Mouse (Mus musculus) midbrain, embryonic 13.5 days (tissue): ENCODE data around the gene Ccnd1. TPM values are rescaled to one million over a fixed set of nuclear protein-coding genes. Genes with fewer than 3 reads are reported as not detected.
"Not testable (repeated sequence)": the region's sequence is repeated elsewhere in the genome, so short reads cannot be mapped to it uniquely, and the experiment has no call there.

Experiments used
- ATAC-seq: fragments of 200-750 bp; cut with Nextera tagmentation; 2 replicates; pipeline ENCODE4 v1.8.0; 2017; ENCODE audit warnings: mild to moderate bottlenecking, moderate TSS enrichment, moderate library complexity
- H3K27ac ChIP-seq: fragments of 300-500 bp; sonication (generic); 2 replicates; pipeline ENCODE4 v1.5.1; 2015; ENCODE audit warnings: inconsistent platforms, mild to moderate bottlenecking, moderate library complexity
- H3K27me3 ChIP-seq: fragments of 300-500 bp; sonication (generic); 2 replicates; pipeline ENCODE4 v1.6.1; 2015; ENCODE audit warnings: mild to moderate bottlenecking, inconsistent platforms
- H3K36me3 ChIP-seq: fragments of 300-500 bp; sonication (generic); 2 replicates; pipeline ENCODE4 v1.6.1; 2015; ENCODE audit warnings: mild to moderate bottlenecking, inconsistent platforms
- H3K4me1 ChIP-seq: fragments of 300-500 bp; sonication (generic); replicated peaks from 2 replicates; pipeline ENCODE4 v1.6.1; 2015; ENCODE audit warnings: inconsistent platforms
- H3K4me2 ChIP-seq: fragments of 300-500 bp; sonication (generic); replicated peaks from 2 replicates; pipeline ENCODE4 v1.6.1; 2015; ENCODE audit warnings: moderate library complexity, mild to moderate bottlenecking, inconsistent platforms
- H3K4me3 ChIP-seq: fragments of 300-500 bp; sonication (generic); replicated peaks from 2 replicates; pipeline ENCODE4 v1.5.1; 2015; ENCODE audit warnings: mild to moderate bottlenecking, inconsistent platforms
- H3K9ac ChIP-seq: fragments of 300-500 bp; sonication (generic); replicated peaks from 2 replicates; pipeline ENCODE4 v1.6.1; 2015; ENCODE audit warnings: mild to moderate bottlenecking, inconsistent platforms
- H3K9me3 ChIP-seq: fragments of 300-500 bp; sonication (generic); 2 replicates; pipeline ENCODE4 v1.6.1; 2016; ENCODE audit warnings: mild to moderate bottlenecking, inconsistent platforms
- WGBS: fragments of 180-500 bp; shearing (Covaris S2); methylation state at CpG from one replicate; pipeline ENCODE4 v1.1.7; 2015; 5-methylcytosine and 5-hydroxymethylcytosine counted together
- polyA plus RNA-seq: library from polyadenylated mRNA; unstranded; fragments of >200 nt; fragmentation: Nextera tagmentation; extraction: Ambion mirVana; gene quantifications from 2 replicates; pipeline ENCODE4 v1.2.1, GENCODE M21; 2015

The Ccnd1 gene
- polyA plus RNA-seq, 1 experiment from 2014 or later = 143 TPM

DNA sequence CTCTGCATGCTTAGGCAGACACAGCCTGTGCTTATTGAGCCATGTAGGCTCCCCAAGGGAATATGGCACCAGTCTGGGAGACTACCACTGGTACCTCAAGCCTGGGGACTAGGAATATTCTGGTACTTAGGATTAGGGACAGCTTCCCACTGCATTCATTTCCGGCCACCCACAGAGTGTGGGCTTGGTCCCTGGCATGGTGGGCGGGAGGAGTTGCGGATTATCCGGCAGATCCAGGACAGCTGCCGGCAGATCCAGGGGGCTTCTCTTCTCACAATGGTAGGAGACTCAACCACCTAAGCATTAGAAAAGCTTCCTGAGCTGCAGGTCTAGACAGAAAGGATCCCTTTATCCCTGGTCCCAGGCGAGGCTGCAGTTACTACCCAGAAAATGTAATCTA, 41.2 kb downstream of the Ccnd1 start:
- no peaks in the 10 kb centered on the region; the same call in 1 of the 2 replicates for H3K36me3 ChIP-seq
- H3K4me1 ChIP-seq = peaks cover 48% of the 10 kb centered on the region
- no peak for ATAC-seq
- H3K4me2 ChIP-seq = peak overlapping the region; percentile 94
- no peak overlapping the region for H3K27ac ChIP-seq
- peak overlapping the region; percentile 51 for H3K4me3 ChIP-seq
- H3K9ac ChIP-seq = peak overlapping the region; percentile 69
- H3K9me3 ChIP-seq = no peaks in the 10 kb centered on the region
- peaks cover 41% of the 10 kb centered on the region for H3K27me3 ChIP-seq
- 8% methylated on average over 6 of the region's 6 CpGs for WGBS

DNA sequence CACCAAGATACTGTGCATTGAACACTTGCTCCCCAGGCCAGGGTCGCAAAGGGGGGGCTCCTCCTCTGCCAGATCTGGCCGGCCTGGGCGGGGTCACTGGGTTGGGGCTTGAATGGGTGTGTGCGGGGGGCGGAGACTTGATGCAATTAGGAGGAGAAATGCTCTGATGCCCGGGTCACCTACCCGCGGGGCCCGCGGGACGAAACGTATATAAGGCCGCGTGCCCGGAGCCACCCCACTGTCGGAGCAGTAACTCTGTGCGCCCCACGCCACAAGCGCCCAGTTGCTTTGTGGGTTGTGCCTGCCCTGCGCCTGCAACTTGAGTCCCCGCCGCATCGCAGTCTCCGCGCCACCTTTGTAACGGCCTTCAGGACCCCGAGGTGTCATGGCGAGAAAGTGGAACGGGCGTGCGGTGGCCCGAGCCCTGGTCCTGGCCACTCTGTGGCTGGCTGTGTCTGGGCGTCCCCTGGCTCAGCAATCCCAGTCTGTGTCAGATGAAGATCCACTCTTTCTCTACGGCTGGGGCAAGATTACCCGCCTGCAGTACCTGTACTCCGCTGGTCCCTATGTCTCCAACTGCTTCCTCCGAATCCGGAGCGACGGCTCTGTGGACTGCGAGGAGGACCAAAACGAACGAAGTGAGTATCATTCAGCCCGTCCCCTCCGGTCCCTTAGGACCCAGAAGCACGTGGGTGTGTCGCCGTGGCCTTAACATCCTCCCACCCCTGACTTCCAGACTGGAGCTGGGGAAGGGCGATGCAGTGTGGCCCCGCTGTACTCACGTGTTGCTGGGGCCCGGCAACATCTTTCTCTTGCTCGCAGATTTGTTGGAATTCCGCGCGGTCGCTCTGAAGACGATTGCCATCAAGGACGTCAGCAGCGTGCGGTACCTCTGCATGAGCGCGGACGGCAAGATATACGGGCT, 43.2 kb downstream of the Ccnd1 start, which contains the start of gene Fgf15:
Fgf15 (plus strand) TSS at position 238 of the 925 bp plus-strand sequence.
- H3K27ac ChIP-seq = peak within 1 kb of the TSS; percentile 75
- no peaks in the 10 kb centered on the region for H3K9me3 ChIP-seq
- peak; percentile 39 for ATAC-seq
- H3K36me3 ChIP-seq = no peaks in the 10 kb centered on the region; the same call in 1 of the 2 replicates
- peaks cover 48% of the 10 kb centered on the region for H3K27me3 ChIP-seq
- peaks cover 48% of the 10 kb centered on the region for H3K4me1 ChIP-seq
- WGBS = under 1% methylated on average over 65 of the region's 65 CpGs
- H3K4me2 ChIP-seq = peak within 1 kb of the TSS; percentile 94
- H3K4me3 ChIP-seq = peak within 1 kb of the TSS; percentile 51
- peak within 1 kb of the TSS; percentile 69 for H3K9ac ChIP-seq

- no peaks in the 10 kb centered on the region; the same call in 1 of the 2 replicates for H3K36me3 ChIP-seq
- no peaks in the 10 kb centered on the region for H3K9me3 ChIP-seq
- peak overlapping the region; percentile 51 for H3K4me3 ChIP-seq
- peaks cover 48% of the 10 kb centered on the region for H3K27me3 ChIP-seq
- H3K4me2 ChIP-seq = peak overlapping the region; percentile 94
- peak overlapping the region; percentile 69 for H3K9ac ChIP-seq
- H3K4me1 ChIP-seq = peaks cover 48% of the 10 kb centered on the region
- WGBS = under 1% methylated on average over 33 of the region's 37 CpGs
- ATAC-seq = peak; percentile 75
- H3K27ac ChIP-seq = peak overlapping the region; percentile 75
Observed at GRCm38 (mm10) chr7:144895305-144896111, 44.2 kb downstream of the Ccnd1 start.

GRCm38 (mm10) chr7:144894706-144895105, 45.0 kb downstream of the Ccnd1 start:
- ATAC-seq = no peak

DNA sequence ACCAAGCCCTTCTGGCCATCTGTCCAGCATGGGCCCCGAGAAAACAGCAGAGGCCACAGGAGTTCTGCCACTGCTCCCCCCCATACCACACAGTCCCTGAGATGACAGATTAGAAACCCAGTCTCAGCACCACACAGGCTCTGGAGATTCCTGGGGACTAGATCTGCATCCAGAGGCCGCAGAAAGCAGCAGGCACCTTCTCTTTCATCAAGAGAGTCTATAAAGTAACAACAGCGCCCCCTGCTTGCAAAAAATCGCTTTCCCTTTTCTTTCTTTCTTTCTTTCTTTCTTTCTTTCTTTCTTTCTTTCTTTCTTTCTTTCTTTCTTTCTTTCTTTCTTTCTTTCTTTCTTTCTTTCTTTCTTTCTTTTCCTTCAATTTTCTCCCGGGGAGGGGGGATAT, 45.5 kb downstream of the Ccnd1 start:
- Histone ChIP-seq H3K27me3 (peaks cover 52% of the 10 kb centered on the region), H3K4me1 (peaks cover 45% of the 10 kb centered on the region), H3K9ac (no peak overlapping the region), H3K9me3 (no peaks in the 10 kb centered on the region), H3K27ac (no peak overlapping the region), H3K4me2 (no peak overlapping the region; the same call in 1 of the 2 replicates), H3K36me3 (no peaks in the 10 kb centered on the region), H3K4me3 (no peak overlapping the region)
- ATAC-seq = no peak
- 2% methylated on average over 5 of the region's 5 CpGs for WGBS

More at GRCm38 (mm10) chr7:144894706-144895105, 45.0 kb downstream of the Ccnd1 start:
- Histone ChIP-seq H3K27me3 (peaks cover 52% of the 10 kb centered on the region), H3K36me3 (no peaks in the 10 kb centered on the region; the same call in 1 of the 2 replicates), H3K4me3 (peak overlapping the region; percentile 51), H3K9ac (0 out of 2 replicates have a peak overlapping the region, but pooled peaks have one; percentile 69), H3K4me1 (peaks cover 48% of the 10 kb centered on the region), H3K27ac (peak overlapping the region; percentile 75), H3K9me3 (no peaks in the 10 kb centered on the region), H3K4me2 (peak overlapping the region; percentile 94)
- WGBS = 6% methylated on average over 4 of the region's 4 CpGs

DNA sequence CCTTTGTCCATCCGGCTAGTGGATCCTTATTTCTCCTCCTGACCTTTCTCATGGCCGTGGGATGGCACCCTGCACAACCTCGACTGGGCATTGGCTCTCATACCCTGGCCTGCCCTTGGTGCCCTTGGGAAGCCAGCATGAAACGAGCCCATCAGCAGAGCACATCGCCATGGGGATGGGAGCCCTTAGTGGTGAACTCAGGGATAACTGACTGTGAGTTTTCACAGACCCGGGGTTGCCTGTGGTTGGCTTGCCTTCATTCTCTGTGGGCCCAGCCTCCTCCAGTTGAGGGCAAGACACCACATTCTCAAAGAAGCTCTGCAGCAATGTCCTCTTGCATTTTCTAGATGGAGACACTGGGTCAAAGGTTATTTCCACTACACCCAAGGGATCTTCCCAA, 47.4 kb downstream of the Ccnd1 start:
- no peak overlapping the region for H3K4me3 ChIP-seq
- no peak overlapping the region for H3K4me2 ChIP-seq
- H3K9ac ChIP-seq = no peak overlapping the region
- no peak for ATAC-seq
- H3K36me3 ChIP-seq = no peaks in the 10 kb centered on the region
- peaks cover 35% of the 10 kb centered on the region for H3K4me1 ChIP-seq
- no peak overlapping the region for H3K27ac ChIP-seq
- peaks cover 38% of the 10 kb centered on the region for H3K27me3 ChIP-seq
- 45% methylated on average over 6 of the region's 6 CpGs for WGBS
- H3K9me3 ChIP-seq = no peaks in the 10 kb centered on the region

- H3K27me3 ChIP-seq = peaks cover 34% of the 10 kb centered on the region
- 90% methylated on average over 2 of the region's 2 CpGs for WGBS
- H3K36me3 ChIP-seq = no peaks in the 10 kb centered on the region
- no peak overlapping the region for H3K4me3 ChIP-seq
- H3K9ac ChIP-seq = no peak overlapping the region
- ATAC-seq = no peak
- H3K9me3 ChIP-seq = no peaks in the 10 kb centered on the region
- H3K4me2 ChIP-seq = no peak overlapping the region
- H3K27ac ChIP-seq = no peak overlapping the region
- H3K4me1 ChIP-seq = peaks cover 30% of the 10 kb centered on the region
Observed at GRCm38 (mm10) chr7:144891863-144892262, 47.9 kb downstream of the Ccnd1 start.

DNA sequence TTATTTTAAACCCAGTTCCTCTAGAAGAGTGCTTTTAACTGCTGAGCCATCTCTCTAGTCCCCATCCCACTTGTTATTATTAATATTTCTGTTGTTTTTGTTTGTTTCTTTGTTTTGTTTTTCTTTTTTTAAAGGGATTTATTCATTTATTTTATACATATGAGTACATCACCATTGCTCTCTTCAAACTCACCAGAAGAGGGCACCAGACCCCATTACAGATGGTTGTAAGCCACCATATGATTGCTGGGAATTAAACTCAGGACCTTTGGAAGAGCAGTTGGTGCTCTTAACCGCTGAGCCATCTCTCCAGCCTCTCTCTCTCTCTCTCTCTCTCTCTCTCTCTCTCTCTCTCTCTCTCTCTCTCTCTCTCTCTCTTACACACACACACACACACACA, 49.1 kb downstream of the Ccnd1 start:
- not testable (repeated sequence) for H3K9me3 ChIP-seq, H3K4me2 ChIP-seq, H3K36me3 ChIP-seq, ATAC-seq, H3K4me3 ChIP-seq, H3K27ac ChIP-seq, H3K9ac ChIP-seq
- Histone ChIP-seq H3K4me1 (peaks cover 18% of the 10 kb centered on the region), H3K27me3 (peaks cover 24% of the 10 kb centered on the region)
- 93% methylated on average over 1 of the region's 1 CpGs for whole genome bisulfite sequencing

DNA sequence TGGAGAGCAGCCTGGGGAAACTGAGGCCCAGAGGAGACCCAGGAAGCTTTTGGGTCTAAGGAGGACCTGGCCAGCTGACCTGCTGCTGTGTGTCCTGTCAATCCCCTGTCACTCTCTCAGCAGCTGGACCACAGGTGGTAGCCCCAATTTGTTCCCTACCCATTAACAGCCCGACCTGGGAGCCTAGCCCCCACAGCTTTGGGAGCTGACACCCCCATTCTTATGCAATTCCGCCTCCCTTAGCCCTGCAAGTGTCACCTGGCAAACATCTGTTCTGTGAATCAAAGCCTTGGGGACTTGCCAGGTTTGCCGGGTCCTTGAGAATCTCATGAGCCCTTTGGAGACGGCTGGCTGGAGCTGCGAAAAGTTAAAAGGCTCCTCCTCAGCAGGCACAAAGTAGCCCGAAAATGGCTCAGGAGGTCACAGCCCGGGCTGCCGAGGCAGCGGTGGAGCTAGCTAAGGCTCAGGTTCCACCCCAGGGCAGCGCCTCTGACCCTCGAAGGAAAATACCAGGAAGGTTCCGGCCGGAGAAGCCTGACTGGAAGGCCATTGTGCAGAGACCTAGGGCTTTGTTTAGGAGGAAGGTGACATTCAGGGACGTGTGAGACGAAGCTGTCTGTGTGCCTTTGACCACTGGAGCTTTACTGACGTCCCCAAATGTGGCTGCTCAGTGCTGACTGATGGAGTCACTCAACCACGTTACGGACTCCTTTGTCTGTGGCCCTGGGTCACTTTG, 51.0 kb downstream of the Ccnd1 start:
- Histone ChIP-seq H3K4me3 (no peak overlapping the region), H3K27ac (no peak overlapping the region), H3K27me3 (peaks cover 19% of the 10 kb centered on the region), H3K9me3 (no peaks in the 10 kb centered on the region), H3K4me2 (no peak overlapping the region), H3K9ac (no peak overlapping the region), H3K4me1 (0 out of 2 replicates have a peak, but pooled peaks cover 6% of the 10 kb centered on the region), H3K36me3 (no peaks in the 10 kb centered on the region)
- 5% methylated on average over 18 of the region's 18 CpGs for WGBS
- no peak for ATAC-seq

GRCm38 (mm10) chr7:144887672-144888071, 52.1 kb downstream of the Ccnd1 start:
- Histone ChIP-seq H3K4me3 (no peak overlapping the region), H3K9ac (no peak overlapping the region), H3K27ac (no peak overlapping the region), H3K9me3 (no peaks in the 10 kb centered on the region), H3K4me2 (no peak overlapping the region), H3K4me1 (0 out of 2 replicates have a peak, but pooled peaks cover 6% of the 10 kb centered on the region), H3K27me3 (peaks cover 19% of the 10 kb centered on the region), H3K36me3 (no peaks in the 10 kb centered on the region)
- WGBS = 90% methylated on average over 2 of the region's 2 CpGs
- no peak for ATAC-seq

DNA sequence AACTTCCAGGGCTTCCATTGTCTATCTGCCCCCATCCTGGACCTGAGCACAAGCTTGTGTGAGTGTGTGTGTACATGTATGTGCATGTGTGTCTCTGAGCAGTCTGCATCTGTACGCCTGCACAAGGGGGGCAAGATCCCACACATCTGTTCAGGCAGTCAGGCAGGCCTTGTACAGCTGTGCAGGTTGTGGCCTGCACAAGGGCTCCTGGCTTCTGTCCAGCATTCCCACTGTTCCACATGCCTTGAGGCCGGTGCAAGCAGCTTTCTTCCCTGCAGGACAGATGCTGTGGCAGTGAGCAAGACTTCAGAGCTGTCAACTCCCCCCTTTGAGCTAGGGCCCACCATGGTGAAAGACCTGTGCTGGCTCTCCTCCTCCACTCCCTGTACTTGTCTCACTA, 56.6 kb downstream of the Ccnd1 start:
- Histone ChIP-seq H3K9me3 (no peaks in the 10 kb centered on the region), H3K36me3 (no peaks in the 10 kb centered on the region), H3K4me2 (no peak overlapping the region), H3K4me3 (no peak overlapping the region), H3K4me1 (no peaks in the 10 kb centered on the region), H3K27ac (no peak overlapping the region), H3K9ac (no peak overlapping the region), H3K27me3 (no peaks in the 10 kb centered on the region)
- ATAC-seq = no peak
- WGBS = 44% methylated on average over 2 of the region's 2 CpGs
